Mouse (Mus musculus): ENCODE measurements around the gene P2rx6.

The P2rx6 gene

GRCm38 (mm10) chr16:17626269-17626555 lies 64.5 kb downstream of the P2rx6 start:
- DNase-seq (ENCODE audit: low spot score in 2 of 2): no peak

Data from frontal cortex, postnatal 36 days (tissue).